Mouse (Mus musculus) liver, embryonic 14.5 days (tissue): ENCODE measurements at regions not wholly inside any gene's neighbourhood (a gene's known extent, or its start where the extent isn't known, plus 50 kb on each side); places are given as distances from the start of the nearest gene placed in this dataset.

Experiments used
- CTCF ChIP-seq: IDR thresholded peaks from 2 replicates; pipeline ENCODE4 v1.5.1; 2016; ENCODE audit warnings: antibody characterized with exemption, low read depth, control low read depth
- EP300 ChIP-seq: IDR thresholded peaks from 2 replicates; pipeline ENCODE4 v1.6.1; 2016; ENCODE audit warnings: antibody characterized with exemption, low read depth

- no peak for TF ChIP-seq CTCF
- TF ChIP-seq EP300 = no peak
These were observed 116.2 kb downstream of the Mbl2 start for GRCm38 (mm10) chr19:30348924-30349323.
